Mouse (Mus musculus): ENCODE results near the gene Gzma. TPM values are rescaled to one million over a fixed set of nuclear protein-coding genes. Genes with fewer than 3 reads are reported as not detected.

The Gzma gene
- polyA plus RNA-seq, 1 experiment from 2014 or later: not detected

DNA sequence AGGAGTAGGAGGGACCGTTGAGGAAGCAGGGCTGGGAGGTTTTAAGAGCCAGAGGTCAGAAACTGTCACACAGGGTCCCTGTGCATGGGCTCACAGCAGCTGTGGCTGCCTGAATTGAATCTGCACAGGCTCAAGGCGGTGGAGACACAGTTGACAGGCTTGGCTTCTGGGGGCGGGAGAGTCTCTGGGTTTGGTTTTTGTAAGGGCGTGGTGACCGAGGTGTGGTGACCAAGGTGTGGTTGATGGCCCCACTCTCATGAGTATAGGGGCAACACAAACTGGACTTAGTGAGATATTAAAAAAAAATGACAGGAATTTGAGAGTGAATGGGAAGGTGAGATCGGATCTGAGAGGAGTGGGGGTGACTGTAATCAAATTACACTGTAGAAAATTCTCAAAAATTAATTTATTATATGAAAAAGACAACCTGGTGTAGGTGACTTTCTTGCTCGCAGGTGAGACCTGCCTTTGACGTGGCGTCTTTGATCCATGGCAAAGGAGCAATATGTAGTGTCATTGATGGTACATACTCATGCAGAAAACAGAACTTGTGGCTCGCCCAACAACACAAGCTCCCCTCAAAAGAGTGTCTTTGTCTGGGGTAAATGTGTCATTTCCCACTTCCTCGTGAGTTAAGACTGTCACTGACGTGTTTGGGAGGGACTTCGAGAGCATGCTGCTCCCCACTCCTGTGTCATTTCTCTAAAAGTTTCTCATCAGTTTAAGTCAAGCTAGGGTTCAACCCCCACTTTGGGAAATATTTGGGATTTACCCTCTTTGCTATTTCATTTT is 13.4 kb downstream of the Gzma start:
- H3K4me3 ChIP-seq: no peak overlapping the region
- H3K27ac ChIP-seq: no peak overlapping the region
- peaks cover 9% of the 10 kb centered on the region for H3K4me1 ChIP-seq
- 0 out of 2 replicates have a peak, but pooled peaks have one; percentile 13 for ATAC-seq
- 0 out of 2 replicates have a peak, but pooled peaks cover 6% of the 10 kb centered on the region for H3K27me3 ChIP-seq (replicated peaks)
- no peak overlapping the region for H3K4me2 ChIP-seq
- H3K9ac ChIP-seq: no peak overlapping the region
- no peaks in the 10 kb centered on the region for H3K36me3 ChIP-seq
- no peaks in the 10 kb centered on the region for H3K9me3 ChIP-seq (replicated peaks)
- WGBS (ENCODE audit: insufficient replicate concordance): 56% methylated on average over 13 of the region's 13 CpGs

DNA sequence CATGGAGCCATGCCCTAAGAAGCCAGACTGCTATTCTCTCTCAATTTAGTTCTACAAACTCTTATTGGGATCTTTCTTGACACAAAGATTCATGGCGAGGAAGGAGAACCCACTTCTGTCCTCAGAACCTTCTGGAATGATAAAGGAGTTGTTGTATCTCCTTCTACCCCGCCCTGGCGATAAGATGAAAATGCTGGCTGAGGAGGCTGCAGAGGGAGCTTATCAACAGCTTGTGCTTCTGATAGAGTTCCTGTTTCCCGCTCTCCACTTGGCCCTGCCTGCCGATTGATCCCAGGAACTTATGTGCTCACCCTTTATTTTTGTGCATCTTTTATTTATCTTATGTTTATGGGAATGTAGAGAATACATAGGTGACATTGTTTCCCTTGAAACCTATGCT is 16.0 kb downstream of the Gzma start:
- Histone ChIP-seq H3K4me2 (peak overlapping the region; percentile 19; the same call in 1 of the 2 replicates), H3K4me3 (no peak overlapping the region), H3K27ac (no peak overlapping the region), H3K36me3 (no peaks in the 10 kb centered on the region), H3K4me1 (peaks cover 9% of the 10 kb centered on the region), H3K9me3 (replicated peaks) (no peaks in the 10 kb centered on the region), H3K9ac (no peak overlapping the region), H3K27me3 (replicated peaks) (no peaks in the 10 kb centered on the region)
- 0 out of 2 replicates have a peak, but pooled peaks have one; percentile 59 for ATAC-seq
- WGBS (ENCODE audit: insufficient replicate concordance): 12% methylated on average over 5 of the region's 5 CpGs

DNA sequence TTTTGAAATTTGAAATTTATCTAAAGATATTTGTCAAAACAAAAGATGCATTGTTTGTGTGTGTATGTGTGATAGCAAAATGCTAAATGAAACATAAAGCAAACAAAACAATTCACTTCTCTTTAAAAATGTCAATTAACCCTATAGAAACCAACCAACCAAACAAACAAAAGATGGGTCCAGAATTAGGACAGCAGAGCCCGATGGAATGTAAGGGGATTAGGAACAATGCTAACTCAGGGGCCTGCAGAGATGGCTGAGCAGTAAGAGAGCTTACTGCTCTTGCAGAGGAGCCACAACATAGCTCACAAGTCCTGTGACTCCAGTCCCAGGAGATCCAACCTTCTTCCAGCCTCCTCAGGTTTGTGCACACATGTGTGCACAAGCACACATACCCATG is 18.7 kb downstream of the Gzma start:
- Histone ChIP-seq H3K4me3 (no peak overlapping the region), H3K4me1 (peaks cover 9% of the 10 kb centered on the region), H3K36me3 (no peaks in the 10 kb centered on the region), H3K27me3 (replicated peaks) (no peaks in the 10 kb centered on the region), H3K4me2 (no peak overlapping the region), H3K9ac (no peak overlapping the region), H3K9me3 (replicated peaks) (no peaks in the 10 kb centered on the region), H3K27ac (no peak overlapping the region)
- WGBS (ENCODE audit: insufficient replicate concordance): 70% methylated on average over 1 of the region's 1 CpGs
- no peak for ATAC-seq

DNA sequence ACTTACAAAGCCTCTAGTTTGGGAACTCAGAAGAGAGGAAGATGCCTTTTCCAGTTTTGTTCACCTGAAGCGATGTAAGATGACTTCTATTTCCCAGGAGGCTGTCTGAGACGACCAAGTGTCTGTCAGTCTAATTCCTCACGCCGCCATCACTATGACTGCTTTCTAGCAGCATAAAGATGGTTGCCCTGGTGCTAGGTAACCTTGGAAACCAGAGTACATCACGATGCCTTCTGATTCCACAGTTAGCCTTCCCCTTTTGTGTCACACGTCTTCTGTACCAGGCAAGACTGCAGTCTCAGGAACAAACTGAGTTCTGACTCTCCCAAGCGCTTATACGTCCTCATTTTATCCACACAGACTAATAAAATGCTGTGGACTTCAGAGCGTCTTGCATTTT is 21.8 kb downstream of the Gzma start:
- Histone ChIP-seq H3K9me3 (replicated peaks) (no peaks in the 10 kb centered on the region), H3K4me3 (no peak overlapping the region), H3K27ac (no peak overlapping the region), H3K36me3 (no peaks in the 10 kb centered on the region), H3K4me1 (no peaks in the 10 kb centered on the region), H3K4me2 (no peak overlapping the region), H3K27me3 (replicated peaks) (no peaks in the 10 kb centered on the region), H3K9ac (no peak overlapping the region)
- 75% methylated on average over 9 of the region's 9 CpGs for WGBS (ENCODE audit: insufficient replicate concordance)
- no peak for ATAC-seq

DNA sequence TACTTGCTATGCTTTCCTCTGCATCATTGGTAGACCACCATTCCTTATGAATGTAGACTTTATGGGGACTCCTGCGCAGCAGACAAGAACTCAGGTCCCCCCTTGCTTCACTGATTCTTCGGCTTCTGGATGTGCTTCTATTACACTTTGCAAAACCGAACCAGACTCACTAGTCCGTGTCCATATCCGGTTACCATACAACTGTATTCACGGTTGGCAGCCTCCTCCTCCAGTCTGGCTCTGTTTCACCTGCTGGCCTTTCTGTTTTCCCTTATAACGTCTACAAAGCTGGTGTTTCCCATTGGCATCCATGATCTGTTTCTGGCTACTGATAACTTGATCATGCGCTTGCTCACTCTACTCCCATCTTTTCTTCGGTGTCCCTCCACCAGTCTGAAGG is 36.2 kb downstream of the Gzma start:
- H3K27ac ChIP-seq: no peak overlapping the region
- H3K4me3 ChIP-seq: no peak overlapping the region
- no peaks in the 10 kb centered on the region for H3K4me1 ChIP-seq
- H3K9me3 ChIP-seq (replicated peaks): no peaks in the 10 kb centered on the region
- H3K9ac ChIP-seq: no peak overlapping the region
- no peaks in the 10 kb centered on the region for H3K36me3 ChIP-seq
- 77% methylated on average over 9 of the region's 9 CpGs for WGBS (ENCODE audit: insufficient replicate concordance)
- no peak overlapping the region for H3K4me2 ChIP-seq
- no peak for ATAC-seq
- no peaks in the 10 kb centered on the region for H3K27me3 ChIP-seq (replicated peaks)

DNA sequence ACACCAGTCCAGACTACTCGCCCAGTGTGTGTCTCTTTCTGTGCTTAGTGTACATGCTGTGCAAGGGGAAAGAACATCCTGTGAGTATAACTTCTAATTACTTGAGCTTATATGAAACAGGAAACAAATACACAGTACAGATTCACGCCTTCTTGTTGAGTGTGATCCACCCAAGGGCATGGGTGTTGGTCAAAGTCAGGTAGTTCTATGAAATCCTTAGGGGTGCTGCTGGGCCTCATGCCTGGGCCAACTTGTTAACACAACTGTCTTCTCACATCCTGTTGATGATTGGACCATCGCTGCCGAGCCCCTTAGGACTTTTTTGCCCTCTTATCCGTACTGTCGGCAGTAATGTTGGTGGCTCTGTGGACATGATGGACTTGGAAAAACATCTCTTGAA is 39.0 kb downstream of the Gzma start:
- H3K4me1 ChIP-seq: no peaks in the 10 kb centered on the region
- peaks cover 6% of the 10 kb centered on the region for H3K9me3 ChIP-seq (replicated peaks)
- H3K27ac ChIP-seq: no peak overlapping the region
- H3K27me3 ChIP-seq (replicated peaks): no peaks in the 10 kb centered on the region
- H3K4me2 ChIP-seq: no peak overlapping the region
- H3K4me3 ChIP-seq: no peak overlapping the region
- no peak overlapping the region for H3K9ac ChIP-seq
- 69% methylated on average over 6 of the region's 6 CpGs for WGBS (ENCODE audit: insufficient replicate concordance)
- no peak for ATAC-seq
- no peaks in the 10 kb centered on the region for H3K36me3 ChIP-seq

DNA sequence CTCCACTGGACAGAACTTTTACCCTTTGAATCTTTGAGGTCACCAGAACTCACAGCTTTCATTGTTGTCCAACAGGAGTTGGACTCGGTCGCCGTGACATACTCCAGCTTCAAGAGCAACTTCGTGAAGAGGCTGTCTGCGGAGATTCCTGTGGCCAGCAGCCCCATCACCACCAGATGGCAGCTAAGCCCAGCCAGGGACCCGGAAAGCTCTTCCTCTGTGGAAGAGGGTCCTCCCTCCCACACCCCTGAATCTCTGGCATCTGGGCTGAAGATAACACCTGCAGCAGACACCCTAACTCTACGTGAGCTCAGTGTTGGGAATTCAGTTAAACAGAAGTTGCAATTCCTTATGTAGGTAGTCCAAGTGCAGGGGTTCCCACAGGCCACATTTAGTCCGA is 45.0 kb downstream of the Gzma start:
- 47% methylated on average over 8 of the region's 8 CpGs for WGBS (ENCODE audit: insufficient replicate concordance)
- ATAC-seq: no peak
- Histone ChIP-seq H3K9ac (no peak overlapping the region), H3K27me3 (replicated peaks) (no peaks in the 10 kb centered on the region), H3K4me2 (no peak overlapping the region), H3K4me1 (no peaks in the 10 kb centered on the region), H3K4me3 (no peak overlapping the region), H3K36me3 (no peaks in the 10 kb centered on the region), H3K27ac (no peak overlapping the region), H3K9me3 (replicated peaks) (peaks cover 15% of the 10 kb centered on the region)

DNA sequence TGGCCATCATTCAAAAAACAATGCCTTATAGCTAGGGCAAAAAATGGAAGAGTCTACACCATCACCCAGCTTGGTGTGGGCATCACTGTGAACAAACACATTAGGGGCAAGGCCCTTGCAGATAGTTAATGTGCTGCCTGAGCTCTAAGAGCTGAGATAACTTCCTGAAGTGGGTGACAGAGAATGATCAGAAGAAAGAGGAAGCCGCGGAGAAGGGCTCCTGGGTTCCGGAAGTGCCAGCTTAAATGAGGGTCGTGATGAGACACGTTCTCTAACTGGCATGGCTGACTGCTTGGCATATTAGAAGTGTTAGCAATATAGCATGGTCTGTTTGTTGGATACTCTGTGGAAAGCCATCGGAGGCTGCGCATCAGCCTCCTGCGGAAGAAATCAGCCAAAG is 46.6 kb downstream of the Gzma start:
- no peaks in the 10 kb centered on the region for H3K27me3 ChIP-seq (replicated peaks)
- no peaks in the 10 kb centered on the region for H3K4me1 ChIP-seq
- no peak overlapping the region for H3K4me2 ChIP-seq
- no peak for ATAC-seq
- H3K27ac ChIP-seq: no peak overlapping the region
- no peak overlapping the region for H3K9ac ChIP-seq
- no peak overlapping the region for H3K4me3 ChIP-seq
- H3K36me3 ChIP-seq: no peaks in the 10 kb centered on the region
- WGBS (ENCODE audit: insufficient replicate concordance): 47% methylated on average over 8 of the region's 8 CpGs
- H3K9me3 ChIP-seq (replicated peaks): peaks cover 15% of the 10 kb centered on the region

DNA sequence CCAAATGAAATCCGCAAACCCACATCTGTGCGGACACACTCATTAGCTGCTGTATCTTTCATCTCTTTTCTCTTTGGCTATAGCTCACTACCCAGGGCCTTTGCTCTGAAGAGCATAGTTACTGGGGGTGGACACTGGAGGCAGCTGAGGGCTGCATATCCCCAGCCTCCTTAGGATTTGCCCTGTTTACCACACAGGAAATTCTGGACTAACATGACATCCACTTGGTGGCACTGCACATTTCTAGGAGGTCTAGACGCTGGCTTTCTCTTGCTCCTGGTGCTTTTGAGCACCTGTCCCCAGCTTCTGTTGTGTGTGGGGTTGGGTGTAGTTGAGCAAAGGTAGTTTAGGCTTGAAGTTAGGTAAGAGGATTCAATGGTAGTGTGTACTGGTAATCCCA is 53.1 kb downstream of the Gzma start:
- Histone ChIP-seq H3K27me3 (replicated peaks) (peaks cover 17% of the 10 kb centered on the region), H3K9ac (no peak overlapping the region), H3K27ac (no peak overlapping the region), H3K36me3 (no peaks in the 10 kb centered on the region), H3K4me3 (no peak overlapping the region), H3K9me3 (replicated peaks) (no peaks in the 10 kb centered on the region), H3K4me1 (no peaks in the 10 kb centered on the region), H3K4me2 (no peak overlapping the region)
- 67% methylated on average over 3 of the region's 3 CpGs for WGBS (ENCODE audit: insufficient replicate concordance)
- ATAC-seq: no peak

DNA sequence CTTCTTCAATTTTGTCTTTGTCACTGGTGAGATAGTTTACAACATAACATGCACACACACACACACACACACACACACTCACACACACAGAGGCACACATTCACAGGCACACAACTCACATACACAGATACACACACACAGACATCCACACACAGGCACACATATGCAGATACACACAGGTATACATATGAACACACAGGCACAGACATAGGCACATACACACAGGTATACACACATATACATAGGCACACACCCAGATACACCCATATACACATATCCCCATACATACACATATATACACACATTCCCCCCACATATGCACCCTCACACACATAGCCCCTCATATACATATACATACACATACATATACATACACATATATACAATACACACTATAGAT is 53.8 kb downstream of the Gzma start:
- H3K36me3 ChIP-seq: no peaks in the 10 kb centered on the region
- peaks cover 17% of the 10 kb centered on the region for H3K27me3 ChIP-seq (replicated peaks)
- no peak overlapping the region for H3K27ac ChIP-seq
- H3K4me2 ChIP-seq: no peak overlapping the region
- no peak for ATAC-seq
- H3K4me3 ChIP-seq: no peak overlapping the region
- no peak overlapping the region for H3K9ac ChIP-seq
- no peaks in the 10 kb centered on the region for H3K4me1 ChIP-seq
- H3K9me3 ChIP-seq (replicated peaks): no peaks in the 10 kb centered on the region

DNA sequence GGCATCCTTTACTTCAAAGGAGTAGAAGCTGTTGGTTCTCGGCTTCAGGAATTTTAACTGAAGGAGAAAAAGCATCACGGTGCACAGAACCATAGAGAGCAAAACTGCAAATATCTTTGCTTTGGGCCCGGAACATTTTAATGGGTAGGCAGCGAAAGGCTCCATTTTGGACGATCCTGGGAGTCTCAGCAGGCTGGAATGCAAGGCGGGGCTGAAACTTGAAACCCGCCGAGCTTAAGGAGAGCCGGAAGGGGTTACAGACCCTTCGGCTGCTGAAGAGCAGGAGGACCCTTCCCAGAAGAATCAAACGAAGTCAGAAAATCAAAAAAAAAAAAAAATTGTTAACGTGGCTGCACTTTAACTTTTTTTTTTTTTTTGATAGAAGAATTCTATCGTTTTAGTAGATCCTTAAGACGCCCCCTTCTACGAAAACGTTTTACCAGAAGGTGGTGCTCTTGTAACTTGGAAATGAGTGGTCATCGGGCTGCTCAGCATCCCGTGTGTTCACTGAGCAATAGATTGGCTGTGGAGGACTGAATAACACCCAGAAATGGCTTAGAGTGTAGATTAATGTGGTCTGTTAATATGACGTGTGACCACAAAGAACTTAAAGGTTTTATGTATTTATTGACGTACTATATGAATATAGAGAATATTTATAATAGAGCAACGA is 54.4 kb downstream of the Gzma start, which contains the start of gene Gpx8:
Gpx8 (minus strand) TSS at position 200 of the 673 bp plus-strand sequence.
- Histone ChIP-seq H3K4me1 (no peaks in the 10 kb centered on the region), H3K9me3 (replicated peaks) (no peaks in the 10 kb centered on the region), H3K4me3 (peak within 1 kb of the TSS; percentile 36), H3K9ac (no peak within 1 kb of the TSS), H3K36me3 (no peaks in the 10 kb centered on the region), H3K27ac (no peak within 1 kb of the TSS), H3K4me2 (peak within 1 kb of the TSS; percentile 44), H3K27me3 (replicated peaks) (peaks cover 23% of the 10 kb centered on the region)
- 6% methylated on average over 21 of the region's 21 CpGs for WGBS (ENCODE audit: insufficient replicate concordance)
- ATAC-seq: no peak

DNA sequence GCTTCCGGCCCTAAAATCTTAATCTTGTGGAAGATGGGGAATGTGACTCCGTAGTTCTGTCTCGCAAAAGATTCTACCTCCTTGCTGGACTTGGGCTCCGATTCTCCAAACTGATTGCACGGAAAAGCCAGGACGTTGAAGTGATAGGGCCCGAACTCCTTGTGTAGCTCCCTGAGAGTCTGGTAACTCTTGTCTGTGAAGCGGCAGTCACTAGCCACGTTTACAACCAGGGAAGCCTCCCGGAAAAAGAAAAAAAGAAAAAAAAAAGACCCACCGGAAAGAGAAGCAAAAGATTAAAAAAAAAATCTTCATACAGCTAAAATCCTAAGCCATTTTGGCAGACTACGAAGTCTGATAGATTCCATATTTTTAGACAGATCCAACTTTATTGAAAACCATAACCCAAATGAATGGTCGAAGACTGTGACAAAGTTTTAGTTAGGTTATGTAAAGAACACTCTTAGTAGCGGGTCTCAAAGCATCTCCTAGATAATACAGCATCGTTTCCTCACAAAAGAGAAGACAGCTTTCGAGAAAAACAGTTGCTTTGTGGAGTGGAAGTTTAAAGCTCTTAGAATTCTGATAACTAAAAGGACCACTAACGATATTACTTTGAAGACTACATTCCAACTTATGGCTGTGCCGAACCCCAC is 55.2 kb downstream of the Gzma start:
- H3K9ac ChIP-seq: no peak overlapping the region
- no peak for ATAC-seq
- peak overlapping the region; percentile 36 for H3K4me3 ChIP-seq
- 45% methylated on average over 18 of the region's 18 CpGs for WGBS (ENCODE audit: insufficient replicate concordance)
- H3K9me3 ChIP-seq (replicated peaks): no peaks in the 10 kb centered on the region
- no peak overlapping the region for H3K27ac ChIP-seq
- no peaks in the 10 kb centered on the region for H3K36me3 ChIP-seq
- H3K27me3 ChIP-seq (replicated peaks): peaks cover 28% of the 10 kb centered on the region
- H3K4me1 ChIP-seq: no peaks in the 10 kb centered on the region
- peak overlapping the region; percentile 44 for H3K4me2 ChIP-seq
